In genomic region chr12:80289722-80290121, GRCm38 (mm10) we compare ENCODE assay signal across 23 mouse cellular contexts. TPM values are rescaled to one million over a fixed set of nuclear protein-coding genes. Genes with fewer than 3 reads are reported as not detected.
DNase-seq lines count a peak whose midpoint lies in the region; ATAC-seq and TF ChIP-seq lines count a peak whose summit lies in the region.
"Had no signal": no experiment of that assay in that cellular context is flagged by ENCODE, and none has a peak within 500 bp of the region (broad histone marks: within the 10 kb centered on the region; RNA-seq: fewer than 3 reads in every experiment).

No protein-coding gene starts in this region.

- peak; percentile 9; the same call in 1 of the 2 replicates for TF ChIP-seq CTCF in bone marrow, adult 2 months (IDR thresholded peaks at IDR 0.05; ENCODE audit: control insufficient read depth, insufficient read depth, low read length)
- TF ChIP-seq CTCF in gastrocnemius, adult 2 months (IDR thresholded peaks at IDR 0.05) = no peak

- H3K27me3 ChIP-seq in liver, embryonic 16.5 days (ENCODE audit: control insufficient read depth, insufficient read depth, low read depth, low read length) = no peaks in the 10 kb centered on the region
- H3K27me3 ChIP-seq: forebrain, embryonic 13.5 days; heart, embryonic 13.5 days; hindbrain, embryonic 12.5 days; hindbrain, embryonic 15.5 days; intestine, embryonic 15.5 days had no signal

- no peaks in the 10 kb centered on the region for H3K4me1 ChIP-seq in liver, embryonic 16.5 days (ENCODE audit: control insufficient read depth, low read depth, low read length)
- H3K4me1 ChIP-seq in bone marrow, adult 2 months (ENCODE audit: control insufficient read depth, insufficient read depth, low read length) = peaks cover 2% of the 10 kb centered on the region; the same call in 1 of the 2 replicates
- H3K4me1 ChIP-seq: intestine, embryonic 15.5 days had no signal

- no peak; the same call in 1 of the 2 replicates for TF ChIP-seq POLR2A in bone marrow, adult 2 months (IDR thresholded peaks at IDR 0.05; ENCODE audit: borderline replicate concordance, control insufficient read depth, low read depth, low read length)

- DNase-seq in liver = no peak
- DNase-seq in gastrocnemius, adult 2 months = no peak
- DNase-seq: adrenal gland, adult 8-10 months; adrenal gland, postnatal 25 days; B cell, adult 2 months; cerebellum, adult 18-20 months; cerebellum, adult 9-10 months; cerebellum, postnatal 14 days; gastrocnemius, postnatal 14 days; heart, adult 18-20 months; heart, postnatal 14 days had no signal

- no peak overlapping the region for H3K27ac ChIP-seq in liver, embryonic 16.5 days (ENCODE audit: low read length)
- peak overlapping the region; percentile 75; the same call in 1 of the 2 replicates for H3K27ac ChIP-seq in bone marrow, adult 2 months (ENCODE audit: control insufficient read depth, insufficient read depth, low read depth, low read length, poor library complexity)
- H3K27ac ChIP-seq in gastrocnemius, adult 2 months = no peak overlapping the region
- H3K27ac ChIP-seq: forebrain, embryonic 10.5 days; forebrain, embryonic 13.5 days; heart, embryonic 13.5 days; hindbrain, embryonic 12.5 days; hindbrain, embryonic 15.5 days; intestine, embryonic 15.5 days had no signal

- no peak overlapping the region for H3K9ac ChIP-seq in liver, embryonic 16.5 days (ENCODE audit: low read depth, low read length)
- H3K9ac ChIP-seq: forebrain, embryonic 13.5 days; heart, embryonic 13.5 days; hindbrain, embryonic 12.5 days; hindbrain, embryonic 15.5 days; intestine, embryonic 15.5 days had no signal

- no peaks in the 10 kb centered on the region for H3K9me3 ChIP-seq in liver, embryonic 16.5 days (replicated peaks; ENCODE audit: control insufficient read depth, low read length)
- H3K9me3 ChIP-seq: forebrain, embryonic 10.5 days; forebrain, embryonic 13.5 days; heart, embryonic 13.5 days; hindbrain, embryonic 12.5 days; hindbrain, embryonic 15.5 days; intestine, embryonic 15.5 days had no signal

- ATAC-seq in liver, embryonic 16.5 days (ENCODE audit: low read depth) = peak; percentile 30; the same call in 1 of the 2 replicates
- peak; percentile 73 for ATAC-seq in megakaryocyte progenitor cell, adult 5-6 weeks (replicated peaks; ENCODE audit: poor library complexity)
- ATAC-seq in CD4-positive, CD25-positive, alpha-beta regulatory T cell, adult 4 months = no peak
- ATAC-seq: activated CD4-positive, CD25-positive, alpha-beta regulatory T cell, adult 4 months; forebrain, embryonic 13.5 days; forebrain, embryonic 16.5 days; intestine, embryonic 15.5 days had no signal

- H3K36me3 ChIP-seq in liver, embryonic 16.5 days (ENCODE audit: control insufficient read depth, insufficient read depth) = no peaks in the 10 kb centered on the region
- H3K36me3 ChIP-seq: forebrain, embryonic 10.5 days; heart, embryonic 13.5 days; hindbrain, embryonic 12.5 days; hindbrain, embryonic 15.5 days; intestine, embryonic 15.5 days had no signal

- 28% methylated on average over 3 of the region's 3 CpGs for WGBS in liver, embryonic 16.5 days (ENCODE audit: insufficient replicate concordance)
- 6% methylated on average over 3 of the region's 3 CpGs for WGBS in bone marrow, adult 2 months

- no peak overlapping the region for H3K4me3 ChIP-seq in liver, embryonic 16.5 days (ENCODE audit: low read depth, low read length)
- no peak overlapping the region for H3K4me3 ChIP-seq in bone marrow, adult 2 months (replicated peaks; ENCODE audit: control insufficient read depth, low read depth, low read length)
- no peak overlapping the region for H3K4me3 ChIP-seq in gastrocnemius, adult 2 months
- H3K4me3 ChIP-seq: forebrain, embryonic 10.5 days; forebrain, embryonic 13.5 days; heart, embryonic 13.5 days; hindbrain, embryonic 12.5 days; hindbrain, embryonic 15.5 days; intestine, embryonic 15.5 days had no signal

- H3K4me2 ChIP-seq in liver, embryonic 16.5 days (ENCODE audit: low read depth, low read length) = no peak overlapping the region
- H3K4me2 ChIP-seq: forebrain, embryonic 13.5 days; heart, embryonic 13.5 days; hindbrain, embryonic 12.5 days; hindbrain, embryonic 15.5 days; intestine, embryonic 15.5 days had no signal

- intact Hi-C loops in gastrocnemius, adult 2 months (cut with DNase I) = no loop called here

RNA-seq across cellular contexts. Expression of gene Actn1, which starts 29.6 kb away (rescaled TPM):
- 7.9 and 10.3 TPM in 2 replicates for polyA plus RNA-seq in liver, embryonic 16.5 days (2015; fragmentation: Nextera tagmentation; extraction: Ambion mirVana)
- 29.7 and 70.6 TPM in 2 replicates for polyA plus RNA-seq in bone marrow, adult 2 months (2011; ENCODE audit: insufficient read depth, insufficient read length, low replicate concordance, missing spikeins)
- 14.8 and 17.2 TPM in 2 replicates for total RNA-seq in megakaryocyte progenitor cell, adult 5-6 weeks (2015)
- 17.8 and 19.4 TPM in 2 replicates for total RNA-seq in megakaryocyte progenitor cell, adult 5-6 weeks (2017)
- 10 to 100 TPM; 47.8 to 47.9 TPM for polyA plus RNA-seq in CD4-positive, CD25-positive, alpha-beta regulatory T cell, adult 4 months (2017; shearing (Covaris generic))
- 10 to 100 TPM in 1 of 2 experiments, 1 to 10 TPM in 1; 8.4 to 11.9 TPM for total RNA-seq in gastrocnemius, adult 2 months (2021)
